Mouse (Mus musculus) urinary bladder, adult 18-20 months (tissue): ENCODE measurements around the gene Hunk.

Experiments
- DNase-seq, 2 experiments: peaks; one replicate each; pipeline ENCODE4 v3.0.0; 2022; ENCODE audit warnings: low spot score in 2 of 2, mixed read lengths in 2 of 2

Hunk gene

GRCm38 (mm10) chr16:90505252-90505651 is 119.4 kb downstream of the Hunk start:
- DNase-seq: no peak

GRCm38 (mm10) chr16:90505680-90506079 is 119.9 kb downstream of the Hunk start:
- no peak for DNase-seq

- DNase-seq: no peak
Measured at GRCm38 (mm10) chr16:90511551-90512296, 125.9 kb downstream of the Hunk start.

- DNase-seq: no peak
Measured at GRCm38 (mm10) chr16:90517041-90517440, 131.2 kb downstream of the Hunk start.

GRCm38 (mm10) chr16:90518232-90518631 is 132.4 kb downstream of the Hunk start:
- DNase-seq: no peak

GRCm38 (mm10) chr16:90518732-90519295 is 133.0 kb downstream of the Hunk start:
- DNase-seq: no peak

- DNase-seq: no peak
Measured at GRCm38 (mm10) chr16:90521191-90521950, 135.6 kb downstream of the Hunk start.

GRCm38 (mm10) chr16:90521951-90522255 is 136.1 kb downstream of the Hunk start:
- DNase-seq: no peak

- no peak for DNase-seq
Measured at GRCm38 (mm10) chr16:90522575-90522974, 136.8 kb downstream of the Hunk start.

- DNase-seq: no peak
Measured at GRCm38 (mm10) chr16:90523373-90523772, 137.6 kb downstream of the Hunk start.

GRCm38 (mm10) chr16:90523894-90524293 is 138.1 kb downstream of the Hunk start:
- DNase-seq: no peak

GRCm38 (mm10) chr16:90524393-90524792 is 138.6 kb downstream of the Hunk start:
- no peak for DNase-seq

- no peak for DNase-seq
Measured at GRCm38 (mm10) chr16:90533119-90533673, 147.4 kb downstream of the Hunk start.

- no peak for DNase-seq
Measured at GRCm38 (mm10) chr16:90534591-90534990, 148.8 kb downstream of the Hunk start.

GRCm38 (mm10) chr16:90538926-90539325 is 153.1 kb downstream of the Hunk start:
- no peak for DNase-seq

GRCm38 (mm10) chr16:90541191-90541590 is 155.4 kb downstream of the Hunk start:
- no peak for DNase-seq

- DNase-seq: no peak
Measured at GRCm38 (mm10) chr16:90542383-90542782, 156.6 kb downstream of the Hunk start.

- no peak for DNase-seq
Measured at GRCm38 (mm10) chr16:90544175-90544574, 158.4 kb downstream of the Hunk start.

- DNase-seq: no peak
Measured at GRCm38 (mm10) chr16:90545509-90545908, 159.7 kb downstream of the Hunk start.

GRCm38 (mm10) chr16:90546591-90546990 is 160.8 kb downstream of the Hunk start:
- DNase-seq: no peak

- DNase-seq: no peak
Measured at GRCm38 (mm10) chr16:90547996-90548395, 162.2 kb downstream of the Hunk start.
